Mouse (Mus musculus) hindbrain, embryonic 12.5 days (tissue): ENCODE data around the gene Phactr1. TPM values are rescaled to one million over a fixed set of nuclear protein-coding genes. Genes with fewer than 3 reads are reported as not detected.
"Not testable (repeated sequence)": the region's sequence is repeated elsewhere in the genome, so short reads cannot be mapped to it uniquely, and the experiment has no call there.

Source experiments
- ATAC-seq: fragments of 200-750 bp; cut with Nextera tagmentation; 2 replicates; pipeline ENCODE4 v1.8.0; 2017; ENCODE audit warnings: moderate TSS enrichment; ENCODE audit not compliant: low FRiP score
- H3K27ac ChIP-seq: fragments of 300-500 bp; sonication (generic); 2 replicates; pipeline ENCODE4 v1.5.1; 2016; ENCODE audit warnings: mild to moderate bottlenecking
- H3K27me3 ChIP-seq: fragments of 300-500 bp; sonication (generic); 2 replicates; pipeline ENCODE4 v1.6.1; 2016; ENCODE audit warnings: mild to moderate bottlenecking
- H3K36me3 ChIP-seq: fragments of 300-500 bp; sonication (generic); 2 replicates; pipeline ENCODE4 v1.6.1; 2016; ENCODE audit warnings: mild to moderate bottlenecking
- H3K4me1 ChIP-seq: fragments of 300-500 bp; sonication (generic); 2 replicates; pipeline ENCODE4 v1.6.1; 2016
- H3K4me2 ChIP-seq: fragments of 300-500 bp; sonication (generic); replicated peaks from 2 replicates; pipeline ENCODE4 v1.6.1; 2016; ENCODE audit warnings: mild to moderate bottlenecking
- H3K4me3 ChIP-seq: fragments of 300-500 bp; sonication (generic); 2 replicates; pipeline ENCODE4 v1.5.1; 2016; ENCODE audit warnings: mild to moderate bottlenecking
- H3K9ac ChIP-seq: fragments of 300-500 bp; sonication (generic); 2 replicates; pipeline ENCODE4 v1.6.1; 2016; ENCODE audit warnings: mild to moderate bottlenecking, moderate library complexity
- H3K9me3 ChIP-seq: fragments of 300-500 bp; sonication (generic); replicated peaks from 2 replicates; pipeline ENCODE4 v1.6.1; 2016; ENCODE audit warnings: mild to moderate bottlenecking
- WGBS: fragments of 180-500 bp; shearing (Covaris S2); methylation state at CpG from one replicate; pipeline ENCODE4 v1.1.7; 2016; 5-methylcytosine and 5-hydroxymethylcytosine counted together
- polyA plus RNA-seq: library from polyadenylated mRNA; unstranded; fragments of >200 nt; fragmentation: Nextera tagmentation; extraction: Ambion mirVana; gene quantifications from 2 replicates; pipeline ENCODE4 v1.2.1, GENCODE M21; 2016

Phactr1 gene
- polyA plus RNA-seq, 1 experiment from 2014 or later: 23.6 TPM

GRCm38 (mm10) chr13:42940271-42940670, 259.8 kb downstream of the Phactr1 start:
- ATAC-seq: no peak
- Histone ChIP-seq H3K27me3 (no peaks in the 10 kb centered on the region), H3K9me3 (no peaks in the 10 kb centered on the region), H3K4me3 (no peak overlapping the region), H3K36me3 (no peaks in the 10 kb centered on the region), H3K4me2 (no peak overlapping the region), H3K4me1 (no peaks in the 10 kb centered on the region), H3K27ac (no peak overlapping the region), H3K9ac (no peak overlapping the region)
- 91% methylated on average over 3 of the region's 3 CpGs for WGBS

- H3K9ac ChIP-seq: no peak overlapping the region
- WGBS: 85% methylated on average over 3 of the region's 3 CpGs
These were observed 263.7 kb downstream of the Phactr1 start for GRCm38 (mm10) chr13:42944106-42944505.

GRCm38 (mm10) chr13:42945201-42945600, 264.8 kb downstream of the Phactr1 start:
- H3K9ac ChIP-seq, H3K27ac ChIP-seq, H3K4me2 ChIP-seq, H3K9me3 ChIP-seq, H3K4me3 ChIP-seq, H3K4me1 ChIP-seq, H3K27me3 ChIP-seq, H3K36me3 ChIP-seq, ATAC-seq: not testable (repeated sequence)
- 39% methylated on average over 3 of the region's 4 CpGs for WGBS

More at GRCm38 (mm10) chr13:42944106-42944505, 263.7 kb downstream of the Phactr1 start:
- no peak for ATAC-seq
- Histone ChIP-seq H3K4me2 (no peak overlapping the region), H3K36me3 (no peaks in the 10 kb centered on the region), H3K27me3 (no peaks in the 10 kb centered on the region), H3K4me3 (no peak overlapping the region), H3K27ac (no peak overlapping the region), H3K4me1 (peaks cover 5% of the 10 kb centered on the region; the same call in 1 of the 2 replicates), H3K9me3 (no peaks in the 10 kb centered on the region)

- no peak overlapping the region for H3K27ac ChIP-seq
- peaks cover 5% of the 10 kb centered on the region; the same call in 1 of the 2 replicates for H3K4me1 ChIP-seq
- H3K9me3 ChIP-seq: no peaks in the 10 kb centered on the region
- H3K9ac ChIP-seq: no peak overlapping the region
- H3K4me2 ChIP-seq: no peak overlapping the region
- H3K4me3 ChIP-seq: no peak overlapping the region
- H3K27me3 ChIP-seq: no peaks in the 10 kb centered on the region
- ATAC-seq: no peak
- WGBS: 85% methylated on average over 10 of the region's 10 CpGs
- H3K36me3 ChIP-seq: no peaks in the 10 kb centered on the region
These were observed 268.4 kb downstream of the Phactr1 start for GRCm38 (mm10) chr13:42948717-42949265.

- H3K9me3 ChIP-seq: no peaks in the 10 kb centered on the region
- no peak overlapping the region for H3K9ac ChIP-seq
- 76% methylated on average over 5 of the region's 5 CpGs for WGBS
- peaks cover 5% of the 10 kb centered on the region; the same call in 1 of the 2 replicates for H3K4me1 ChIP-seq
- H3K36me3 ChIP-seq: no peaks in the 10 kb centered on the region
- no peaks in the 10 kb centered on the region for H3K27me3 ChIP-seq
- no peak overlapping the region for H3K27ac ChIP-seq
- H3K4me2 ChIP-seq: no peak overlapping the region
- no peak for ATAC-seq
- H3K4me3 ChIP-seq: no peak overlapping the region
These were observed 268.9 kb downstream of the Phactr1 start for GRCm38 (mm10) chr13:42949336-42949735.

GRCm38 (mm10) chr13:42950056-42950455, 269.6 kb downstream of the Phactr1 start:
- no peaks in the 10 kb centered on the region for H3K9me3 ChIP-seq
- peaks cover 5% of the 10 kb centered on the region; the same call in 1 of the 2 replicates for H3K4me1 ChIP-seq
- 80% methylated on average over 3 of the region's 3 CpGs for WGBS
- no peaks in the 10 kb centered on the region for H3K27me3 ChIP-seq
- H3K4me3 ChIP-seq: no peak overlapping the region
- ATAC-seq: no peak
- no peak overlapping the region for H3K4me2 ChIP-seq
- no peak overlapping the region for H3K27ac ChIP-seq
- H3K9ac ChIP-seq: no peak overlapping the region
- H3K36me3 ChIP-seq: no peaks in the 10 kb centered on the region

- no peaks in the 10 kb centered on the region for H3K36me3 ChIP-seq
- WGBS: 73% methylated on average over 15 of the region's 15 CpGs
- no peak overlapping the region for H3K9ac ChIP-seq
- H3K4me3 ChIP-seq: no peak overlapping the region
- no peak for ATAC-seq
- peaks cover 5% of the 10 kb centered on the region; the same call in 1 of the 2 replicates for H3K4me1 ChIP-seq
- H3K9me3 ChIP-seq: no peaks in the 10 kb centered on the region
- H3K27me3 ChIP-seq: no peaks in the 10 kb centered on the region
- no peak overlapping the region for H3K27ac ChIP-seq
- H3K4me2 ChIP-seq: no peak overlapping the region
These were observed 271.8 kb downstream of the Phactr1 start for GRCm38 (mm10) chr13:42952037-42952721.

GRCm38 (mm10) chr13:42953071-42953470, 272.6 kb downstream of the Phactr1 start:
- Histone ChIP-seq H3K4me1 (peaks cover 5% of the 10 kb centered on the region; the same call in 1 of the 2 replicates), H3K4me3 (no peak overlapping the region), H3K9me3 (no peaks in the 10 kb centered on the region), H3K36me3 (no peaks in the 10 kb centered on the region), H3K27ac (no peak overlapping the region), H3K27me3 (no peaks in the 10 kb centered on the region), H3K4me2 (no peak overlapping the region), H3K9ac (no peak overlapping the region)
- 94% methylated on average over 6 of the region's 6 CpGs for WGBS
- no peak for ATAC-seq

GRCm38 (mm10) chr13:42954116-42954515, 273.7 kb downstream of the Phactr1 start:
- Histone ChIP-seq H3K4me1 (no peaks in the 10 kb centered on the region), H3K4me3 (no peak overlapping the region), H3K36me3 (no peaks in the 10 kb centered on the region), H3K9ac (no peak overlapping the region), H3K27ac (no peak overlapping the region), H3K27me3 (no peaks in the 10 kb centered on the region), H3K9me3 (no peaks in the 10 kb centered on the region), H3K4me2 (no peak overlapping the region)
- WGBS: 69% methylated on average over 4 of the region's 5 CpGs
- no peak for ATAC-seq

GRCm38 (mm10) chr13:42956327-42956726, 275.9 kb downstream of the Phactr1 start:
- Histone ChIP-seq H3K27ac (no peak overlapping the region), H3K4me3 (no peak overlapping the region), H3K4me1 (no peaks in the 10 kb centered on the region), H3K36me3 (no peaks in the 10 kb centered on the region), H3K4me2 (no peak overlapping the region), H3K27me3 (no peaks in the 10 kb centered on the region), H3K9ac (no peak overlapping the region), H3K9me3 (no peaks in the 10 kb centered on the region)
- no peak for ATAC-seq
- WGBS: 91% methylated on average over 10 of the region's 10 CpGs

GRCm38 (mm10) chr13:42957856-42958255, 277.4 kb downstream of the Phactr1 start:
- 66% methylated on average over 7 of the region's 7 CpGs for WGBS

GRCm38 (mm10) chr13:42958867-42959266, 278.4 kb downstream of the Phactr1 start:
- H3K27me3 ChIP-seq: no peaks in the 10 kb centered on the region
- 92% methylated on average over 2 of the region's 2 CpGs for WGBS
- no peaks in the 10 kb centered on the region for H3K36me3 ChIP-seq
- H3K4me3 ChIP-seq: no peak overlapping the region
- H3K4me1 ChIP-seq: no peaks in the 10 kb centered on the region
- H3K4me2 ChIP-seq: no peak overlapping the region
- no peak for ATAC-seq
- H3K9me3 ChIP-seq: no peaks in the 10 kb centered on the region
- H3K27ac ChIP-seq: no peak overlapping the region
- no peak overlapping the region for H3K9ac ChIP-seq

More at GRCm38 (mm10) chr13:42957856-42958255, 277.4 kb downstream of the Phactr1 start:
- no peak overlapping the region for H3K9ac ChIP-seq
- no peaks in the 10 kb centered on the region for H3K4me1 ChIP-seq
- H3K4me2 ChIP-seq: no peak overlapping the region
- no peaks in the 10 kb centered on the region for H3K36me3 ChIP-seq
- no peak overlapping the region for H3K27ac ChIP-seq
- no peak for ATAC-seq
- H3K9me3 ChIP-seq: no peaks in the 10 kb centered on the region
- H3K4me3 ChIP-seq: no peak overlapping the region
- no peaks in the 10 kb centered on the region for H3K27me3 ChIP-seq

GRCm38 (mm10) chr13:42961561-42961960, 281.1 kb downstream of the Phactr1 start:
- H3K4me2 ChIP-seq: no peak overlapping the region
- no peak for ATAC-seq
- no peak overlapping the region for H3K9ac ChIP-seq
- no peak overlapping the region for H3K27ac ChIP-seq
- H3K4me1 ChIP-seq: no peaks in the 10 kb centered on the region
- WGBS: 88% methylated on average over 4 of the region's 4 CpGs
- H3K4me3 ChIP-seq: no peak overlapping the region
- no peaks in the 10 kb centered on the region for H3K27me3 ChIP-seq
- no peaks in the 10 kb centered on the region for H3K36me3 ChIP-seq
- H3K9me3 ChIP-seq: no peaks in the 10 kb centered on the region
